Mouse (Mus musculus) spleen, adult 2 months (tissue): ENCODE data around the gene Ndufb4. TPM values are rescaled to one million over a fixed set of nuclear protein-coding genes. Genes with fewer than 3 reads are reported as not detected.

Source experiments
- DNase-seq, 2 experiments: peaks; one replicate each; pipeline versions ENCODE4 v3.0.0 to v3.0.0-alpha.2; 2012 to 2021; ENCODE audit warnings: low spot score in 2 of 2, low read depth in 1 of 2
- H3K27ac ChIP-seq: fragments of 200-500 bp; 2 replicates; pipeline ENCODE4 v1.5.1; 2012; ENCODE audit warnings: low read length, inconsistent platforms; ENCODE audit not compliant: insufficient read depth
- H3K27me3 ChIP-seq: fragments of 200-500 bp; 2 replicates; pipeline ENCODE4 v1.6.1; 2012; ENCODE audit warnings: mild to moderate bottlenecking, moderate library complexity, low read length, inconsistent platforms; ENCODE audit not compliant: control insufficient read depth, insufficient read depth
- H3K36me3 ChIP-seq: fragments of 200-500 bp; 2 replicates; pipeline ENCODE4 v1.6.1; 2012; ENCODE audit warnings: mild to moderate bottlenecking, low read length, inconsistent platforms; ENCODE audit not compliant: control insufficient read depth, insufficient read depth
- H3K4me1 ChIP-seq: fragments of 200-500 bp; 2 replicates; pipeline ENCODE4 v1.6.1; 2011; ENCODE audit warnings: inconsistent platforms; ENCODE audit not compliant: control insufficient read depth, insufficient read depth, insufficient read length
- H3K4me3 ChIP-seq: fragments of 200-500 bp; 2 replicates; pipeline ENCODE4 v1.5.1; 2011; ENCODE audit warnings: mild to moderate bottlenecking, inconsistent platforms; ENCODE audit not compliant: insufficient read depth, insufficient read length; ENCODE audit errors: extremely low read depth
- CTCF ChIP-seq: fragments of 200-500 bp; IDR thresholded peaks from 2 replicates; pipeline ENCODE4 v1.5.1; 2011; ENCODE audit warnings: mild to moderate bottlenecking, inconsistent platforms; ENCODE audit not compliant: insufficient read depth, insufficient read length, insufficient replicate concordance; ENCODE audit errors: extremely low read depth
- POLR2A ChIP-seq: fragments of 200-500 bp; IDR thresholded peaks from 2 replicates; pipeline ENCODE4 v1.6.1; 2011; ENCODE audit warnings: low read depth, low read length, inconsistent platforms
- WGBS: fragments of 180-500 bp; shearing (Covaris S2); methylation state at CpG from one replicate; pipeline ENCODE4 v1.1.7; 2018; 5-methylcytosine and 5-hydroxymethylcytosine counted together
- polyA plus RNA-seq: library from polyadenylated mRNA; depleted of rRNA; stranded (reverse); fragments of >200 nt; gene quantifications from 2 replicates; pipeline ENCODE4 v1.2.3, GENCODE M21; 2012; rRNA removed

Gene Ndufb4
- polyA plus RNA-seq, 1 experiment, result 16.0 TPM

- Histone ChIP-seq H3K4me3 (no peak overlapping the region), H3K4me1 (no peaks in the 10 kb centered on the region), H3K27ac (no peak overlapping the region), H3K36me3 (no peaks in the 10 kb centered on the region), H3K27me3 (no peaks in the 10 kb centered on the region)
- TF ChIP-seq POLR2A, result no peak
- TF ChIP-seq CTCF, result no peak
- 89% methylated on average over 6 of the region's 6 CpGs for WGBS
- no peak for DNase-seq
Observed at GRCm38 (mm10) chr16:37604243-37604642, 50.0 kb downstream of the Ndufb4 start.

GRCm38 (mm10) chr16:37603431-37603830, 50.8 kb downstream of the Ndufb4 start:
- Histone ChIP-seq H3K4me1 (no peaks in the 10 kb centered on the region), H3K4me3 (no peak overlapping the region), H3K27ac (no peak overlapping the region), H3K27me3 (no peaks in the 10 kb centered on the region), H3K36me3 (no peaks in the 10 kb centered on the region)
- DNase-seq, result no peak
- TF ChIP-seq POLR2A (no peak), CTCF (no peak)
- WGBS, result 94% methylated on average over 1 of the region's 1 CpGs

- no peaks in the 10 kb centered on the region for H3K27me3 ChIP-seq
- no peaks in the 10 kb centered on the region for H3K36me3 ChIP-seq
- WGBS, result 73% methylated on average over 3 of the region's 3 CpGs
- no peak for DNase-seq
- TF ChIP-seq CTCF, result no peak
- TF ChIP-seq POLR2A, result no peak
- no peak overlapping the region for H3K4me3 ChIP-seq
- no peaks in the 10 kb centered on the region for H3K4me1 ChIP-seq
- no peak overlapping the region for H3K27ac ChIP-seq
Observed at GRCm38 (mm10) chr16:37599326-37599725, 54.9 kb downstream of the Ndufb4 start.

GRCm38 (mm10) chr16:37598463-37598862, 55.8 kb downstream of the Ndufb4 start:
- Histone ChIP-seq H3K4me3 (no peak overlapping the region), H3K36me3 (no peaks in the 10 kb centered on the region), H3K27me3 (no peaks in the 10 kb centered on the region), H3K27ac (no peak overlapping the region), H3K4me1 (no peaks in the 10 kb centered on the region)
- WGBS, result 91% methylated on average over 7 of the region's 7 CpGs
- no peak for TF ChIP-seq POLR2A
- no peak for TF ChIP-seq CTCF
- DNase-seq, result no peak

GRCm38 (mm10) chr16:37597412-37597811, 56.8 kb downstream of the Ndufb4 start:
- H3K27me3 ChIP-seq, result no peaks in the 10 kb centered on the region
- no peak overlapping the region for H3K27ac ChIP-seq
- H3K4me3 ChIP-seq, result no peak overlapping the region
- 63% methylated on average over 5 of the region's 5 CpGs for WGBS
- H3K36me3 ChIP-seq, result no peaks in the 10 kb centered on the region
- TF ChIP-seq POLR2A (no peak), CTCF (no peak)
- H3K4me1 ChIP-seq, result no peaks in the 10 kb centered on the region
- no peak for DNase-seq

Other genes with a start within 250 kb of the Ndufb4 start
- gene Gtf2e1, start 114.7 kb downstream of the Ndufb4 start, polyA plus RNA-seq, result 3.4 and 3.7 TPM in 2 replicates
- gene Rabl3, start 114.6 kb downstream of the Ndufb4 start, polyA plus RNA-seq, result 0.83 and 0.94 TPM in 2 replicates
- gene Hgd, start 74.3 kb downstream of the Ndufb4 start, polyA plus RNA-seq, result 0.08 and 0.09 TPM in 2 replicates
- 10.3 and 11.5 TPM in 2 replicates for gene Fstl1, start 122.4 kb upstream of the Ndufb4 start, polyA plus RNA-seq
- not detected in 2 replicates for gene Gm36028, start 206.7 kb upstream of the Ndufb4 start, polyA plus RNA-seq
- gene Lrrc58, start 213.9 kb upstream of the Ndufb4 start, polyA plus RNA-seq, result 4.8 and 7.1 TPM in 2 replicates